Mouse (Mus musculus) liver, embryonic 14.5 days (tissue): ENCODE data around the gene Gpr37.

ENCODE experiments used
- CTCF ChIP-seq: IDR thresholded peaks from 2 replicates; pipeline ENCODE4 v1.5.1; 2016; ENCODE audit warnings: antibody characterized with exemption, low read depth, control low read depth
- EP300 ChIP-seq: IDR thresholded peaks from 2 replicates; pipeline ENCODE4 v1.6.1; 2016; ENCODE audit warnings: antibody characterized with exemption, low read depth

GRCm38 (mm10) chr6:25688927-25689519 lies 1.5 kb downstream of the Gpr37 start:
- TF ChIP-seq EP300 (no peak), CTCF (no peak)
